Mouse (Mus musculus): Measurements from ENCODE around the gene Fxyd7.

GRCm38 (mm10) chr7:31082831-31083588 is 31.7 kb upstream of the Fxyd7 start:
- TF ChIP-seq CTCF (IDR thresholded peaks at IDR 0.05): no peak
- TF ChIP-seq EP300 (IDR thresholded peaks at IDR 0.05): no peak

Measured in lung, postnatal 0 days (tissue).